Mouse (Mus musculus): ENCODE measurements around the gene Gm20896. TPM values are rescaled to one million over a fixed set of nuclear protein-coding genes. Genes with fewer than 3 reads are reported as not detected.

The Gm20896 gene
- polyA plus RNA-seq (2017; shearing (Covaris generic)), result not detected

GRCm38 (mm10) chrY:35921426-35921825, at the start of gene Gm20896:
TSS of gene Gm20896 (minus strand) at chrY:35921526.

